Mouse (Mus musculus): Measurements from ENCODE around the gene Uvssa. TPM values are rescaled to one million over a fixed set of nuclear protein-coding genes. Genes with fewer than 3 reads are reported as not detected.

Gene Uvssa
- total and polyA plus RNA-seq, 2 experiments from 2014 or later = 3.7 to 5.5 TPM

- Histone ChIP-seq H3K9ac (replicated peaks; ENCODE audit: low read depth, low read length) (no peak overlapping the region), H3K4me1 (ENCODE audit: control insufficient read depth, insufficient read depth) (peaks cover 13% of the 10 kb centered on the region), H3K36me3 (replicated peaks; ENCODE audit: control insufficient read depth, insufficient read depth, low read length) (peaks cover 43% of the 10 kb centered on the region), H3K4me2 (ENCODE audit: low read depth, low read length) (no peak overlapping the region), H3K9me3 (replicated peaks; ENCODE audit: control insufficient read depth, low read length) (no peaks in the 10 kb centered on the region), H3K27ac (ENCODE audit: low read depth) (no peak overlapping the region), H3K4me3 (ENCODE audit: low read depth, low read length) (no peak overlapping the region), H3K27me3 (ENCODE audit: control insufficient read depth, insufficient read depth, low read length) (no peaks in the 10 kb centered on the region)
- DNase-seq (ENCODE audit: low spot score) (no peak), ATAC-seq (ENCODE audit: insufficient read depth, low read depth) (no peak)
- 82% methylated on average over 4 of the region's 4 CpGs for WGBS
- TF ChIP-seq EP300 (IDR thresholded peaks at IDR 0.05; ENCODE audit: low read depth) = no peak
- TF ChIP-seq CTCF (IDR thresholded peaks at IDR 0.05; ENCODE audit: low read depth) = no peak
Observed at GRCm38 (mm10) chr5:33358467-33358866, 19.9 kb upstream of the Uvssa start.

GRCm38 (mm10) chr5:33363263-33363662 is 15.1 kb upstream of the Uvssa start:
- H3K4me1 ChIP-seq (ENCODE audit: control insufficient read depth, insufficient read depth) = no peaks in the 10 kb centered on the region
- H3K27ac ChIP-seq (ENCODE audit: low read depth) = no peak overlapping the region
- ATAC-seq (ENCODE audit: insufficient read depth, low read depth) = no peak
- TF ChIP-seq EP300 (IDR thresholded peaks at IDR 0.05; ENCODE audit: low read depth) (no peak), CTCF (IDR thresholded peaks at IDR 0.05; ENCODE audit: low read depth) (no peak)
- 82% methylated on average over 5 of the region's 5 CpGs for WGBS
- no peak overlapping the region for H3K9ac ChIP-seq (replicated peaks; ENCODE audit: low read depth, low read length)
- H3K27me3 ChIP-seq (ENCODE audit: control insufficient read depth, insufficient read depth, low read length) = no peaks in the 10 kb centered on the region
- DNase-seq (ENCODE audit: low spot score) = no peak
- peaks cover 90% of the 10 kb centered on the region for H3K36me3 ChIP-seq (replicated peaks; ENCODE audit: control insufficient read depth, insufficient read depth, low read length)
- no peaks in the 10 kb centered on the region for H3K9me3 ChIP-seq (replicated peaks; ENCODE audit: control insufficient read depth, low read length)
- no peak overlapping the region for H3K4me2 ChIP-seq (ENCODE audit: low read depth, low read length)
- H3K4me3 ChIP-seq (ENCODE audit: low read depth, low read length) = no peak overlapping the region

GRCm38 (mm10) chr5:33368651-33369050 is 9.7 kb upstream of the Uvssa start:
- ATAC-seq (ENCODE audit: insufficient read depth, low read depth) (no peak), DNase-seq (ENCODE audit: low spot score) (no peak)
- no peaks in the 10 kb centered on the region for H3K27me3 ChIP-seq (ENCODE audit: control insufficient read depth, insufficient read depth, low read length)
- TF ChIP-seq EP300 (IDR thresholded peaks at IDR 0.05; ENCODE audit: low read depth) = no peak
- TF ChIP-seq CTCF (IDR thresholded peaks at IDR 0.05; ENCODE audit: low read depth) = no peak
- H3K9ac ChIP-seq (replicated peaks; ENCODE audit: low read depth, low read length) = no peak overlapping the region
- no peaks in the 10 kb centered on the region for H3K4me1 ChIP-seq (ENCODE audit: control insufficient read depth, insufficient read depth)
- no peaks in the 10 kb centered on the region for H3K9me3 ChIP-seq (replicated peaks; ENCODE audit: control insufficient read depth, low read length)
- no peak overlapping the region for H3K27ac ChIP-seq (ENCODE audit: low read depth)
- no peak overlapping the region for H3K4me3 ChIP-seq (ENCODE audit: low read depth, low read length)
- H3K4me2 ChIP-seq (ENCODE audit: low read depth, low read length) = no peak overlapping the region
- H3K36me3 ChIP-seq (replicated peaks; ENCODE audit: control insufficient read depth, insufficient read depth, low read length) = peaks cover 99% of the 10 kb centered on the region
- WGBS = 77% methylated on average over 4 of the region's 4 CpGs

- H3K36me3 ChIP-seq (replicated peaks; ENCODE audit: control insufficient read depth, insufficient read depth, low read length) = peaks cover 81% of the 10 kb centered on the region
- no peaks in the 10 kb centered on the region for H3K27me3 ChIP-seq (ENCODE audit: control insufficient read depth, insufficient read depth, low read length)
- TF ChIP-seq EP300 (IDR thresholded peaks at IDR 0.05; ENCODE audit: low read depth) (no peak), CTCF (IDR thresholded peaks at IDR 0.05; ENCODE audit: low read depth) (peak; percentile 49)
- H3K9me3 ChIP-seq (replicated peaks; ENCODE audit: control insufficient read depth, low read length) = no peaks in the 10 kb centered on the region
- no peak overlapping the region for H3K27ac ChIP-seq (ENCODE audit: low read depth)
- no peaks in the 10 kb centered on the region for H3K4me1 ChIP-seq (ENCODE audit: control insufficient read depth, insufficient read depth)
- no peak for DNase-seq (ENCODE audit: low spot score)
- no peak overlapping the region for H3K4me3 ChIP-seq (ENCODE audit: low read depth, low read length)
- peak; percentile 47 for ATAC-seq (ENCODE audit: insufficient read depth, low read depth)
- H3K4me2 ChIP-seq (ENCODE audit: low read depth, low read length) = no peak overlapping the region
- H3K9ac ChIP-seq (replicated peaks; ENCODE audit: low read depth, low read length) = no peak overlapping the region
Observed at GRCm38 (mm10) chr5:33371137-33371536, 7.2 kb upstream of the Uvssa start.

GRCm38 (mm10) chr5:33371668-33372067 is 6.7 kb upstream of the Uvssa start:
- 91% methylated on average over 4 of the region's 4 CpGs for WGBS
- DNase-seq (ENCODE audit: low spot score) (no peak), ATAC-seq (ENCODE audit: insufficient read depth, low read depth) (no peak)
- no peaks in the 10 kb centered on the region for H3K9me3 ChIP-seq (replicated peaks; ENCODE audit: control insufficient read depth, low read length)
- no peak overlapping the region for H3K4me2 ChIP-seq (ENCODE audit: low read depth, low read length)
- H3K4me1 ChIP-seq (ENCODE audit: control insufficient read depth, insufficient read depth) = no peaks in the 10 kb centered on the region
- no peak overlapping the region for H3K27ac ChIP-seq (ENCODE audit: low read depth)
- H3K36me3 ChIP-seq (replicated peaks; ENCODE audit: control insufficient read depth, insufficient read depth, low read length) = peaks cover 76% of the 10 kb centered on the region
- no peak for TF ChIP-seq CTCF (IDR thresholded peaks at IDR 0.05; ENCODE audit: low read depth)
- no peak for TF ChIP-seq EP300 (IDR thresholded peaks at IDR 0.05; ENCODE audit: low read depth)
- no peak overlapping the region for H3K4me3 ChIP-seq (ENCODE audit: low read depth, low read length)
- H3K27me3 ChIP-seq (ENCODE audit: control insufficient read depth, insufficient read depth, low read length) = no peaks in the 10 kb centered on the region
- H3K9ac ChIP-seq (replicated peaks; ENCODE audit: low read depth, low read length) = no peak overlapping the region

- Histone ChIP-seq H3K27me3 (ENCODE audit: control insufficient read depth, insufficient read depth, low read length) (no peaks in the 10 kb centered on the region), H3K9me3 (replicated peaks; ENCODE audit: control insufficient read depth, low read length) (no peaks in the 10 kb centered on the region), H3K4me2 (ENCODE audit: low read depth, low read length) (no peak overlapping the region), H3K36me3 (replicated peaks; ENCODE audit: control insufficient read depth, insufficient read depth, low read length) (peaks cover 68% of the 10 kb centered on the region), H3K4me3 (ENCODE audit: low read depth, low read length) (no peak overlapping the region), H3K9ac (replicated peaks; ENCODE audit: low read depth, low read length) (no peak overlapping the region), H3K27ac (ENCODE audit: low read depth) (no peak overlapping the region), H3K4me1 (ENCODE audit: control insufficient read depth, insufficient read depth) (no peaks in the 10 kb centered on the region)
- DNase-seq (ENCODE audit: low spot score) (no peak), ATAC-seq (ENCODE audit: insufficient read depth, low read depth) (no peak)
- 81% methylated on average over 18 of the region's 18 CpGs for WGBS
- TF ChIP-seq EP300 (IDR thresholded peaks at IDR 0.05; ENCODE audit: low read depth) = no peak
- no peak for TF ChIP-seq CTCF (IDR thresholded peaks at IDR 0.05; ENCODE audit: low read depth)
Observed at GRCm38 (mm10) chr5:33372331-33373038, 5.9 kb upstream of the Uvssa start.

All from heart, postnatal 0 days (tissue).